ENCODE assay signal across 20 mouse cellular contexts in genomic region chr4:115086763-115087415, GRCm38 (mm10). TPM values are rescaled to one million over a fixed set of nuclear protein-coding genes. Genes with fewer than 3 reads are reported as not detected.
DNase-seq lines count a peak whose midpoint lies in the region; ATAC-seq and TF ChIP-seq lines count a peak whose summit lies in the region.
"Had no signal": no experiment of that assay in that cellular context is flagged by ENCODE, and none has a peak within 500 bp of the region (broad histone marks: within the 10 kb centered on the region; RNA-seq: fewer than 3 reads in every experiment).

No protein-coding gene starts in this region.

- no peak for TF ChIP-seq EP300 in liver, postnatal 0 days (IDR thresholded peaks at IDR 0.05; ENCODE audit: low read depth)

- peak overlapping the region; percentile 98; the same call in 1 of the 2 replicates for H3K27ac ChIP-seq in liver, embryonic 13.5 days
- H3K27ac ChIP-seq in liver, postnatal 0 days (ENCODE audit: low read depth) = no peak overlapping the region
- H3K27ac ChIP-seq in intestine, embryonic 16.5 days (ENCODE audit: low read length) = peak overlapping the region; percentile 24; the same call in 1 of the 2 replicates
- H3K27ac ChIP-seq in kidney, postnatal 0 days = peak overlapping the region; percentile 91
- no peak overlapping the region for H3K27ac ChIP-seq in hindbrain, embryonic 14.5 days
- H3K27ac ChIP-seq: embryonic facial prominence, embryonic 15.5 days; limb, embryonic 12.5 days; macrophage; midbrain, embryonic 12.5 days had no signal

- H3K36me3 ChIP-seq in liver, embryonic 13.5 days = no peaks in the 10 kb centered on the region
- no peaks in the 10 kb centered on the region for H3K36me3 ChIP-seq in liver, postnatal 0 days (replicated peaks; ENCODE audit: insufficient read depth, low read length)
- H3K36me3 ChIP-seq in intestine, embryonic 16.5 days (ENCODE audit: control insufficient read depth, insufficient read depth, low read length) = no peaks in the 10 kb centered on the region
- H3K36me3 ChIP-seq in kidney, postnatal 0 days (ENCODE audit: insufficient read depth, low read length) = no peaks in the 10 kb centered on the region
- H3K36me3 ChIP-seq in hindbrain, embryonic 14.5 days (replicated peaks; ENCODE audit: control insufficient read depth, insufficient read depth) = no peaks in the 10 kb centered on the region
- H3K36me3 ChIP-seq: embryonic facial prominence, embryonic 15.5 days; limb, embryonic 12.5 days; midbrain, embryonic 12.5 days had no signal

- 60% methylated on average over 3 of the region's 3 CpGs for WGBS in liver, embryonic 13.5 days (ENCODE audit: insufficient replicate concordance)
- 51% methylated on average over 3 of the region's 3 CpGs for WGBS in liver, postnatal 0 days (ENCODE audit: insufficient replicate concordance)
- 42% methylated on average over 3 of the region's 3 CpGs for WGBS in intestine, embryonic 16.5 days
- WGBS in kidney, postnatal 0 days = 28% methylated on average over 3 of the region's 3 CpGs
- 52% methylated on average over 3 of the region's 3 CpGs for WGBS in hindbrain, embryonic 14.5 days

- DNase-seq in liver, embryonic 13.5 days = no peak
- DNase-seq in liver, postnatal 0 days = no peak
- peak; percentile 43 for DNase-seq in kidney, postnatal 0 days (ENCODE audit: low spot score)
- peak; percentile 29 for DNase-seq in lung, postnatal 25 days (ENCODE audit: low spot score)
- DNase-seq in natural killer cell, adult 2 months (ENCODE audit: low spot score in 2 of 2) = no peak
- DNase-seq in hindbrain, embryonic 14.5 days (ENCODE audit: low spot score) = no peak
- no peak for DNase-seq in thymus, postnatal 25 days
- DNase-seq: cerebellum, adult 9-10 months; embryo, embryonic 11 days; gastrocnemius, postnatal 14 days; layer of hippocampus, adult 9-11 months; thymus, adult 2 months had no signal

- no peak overlapping the region for H3K4me2 ChIP-seq in liver, embryonic 13.5 days
- no peak overlapping the region for H3K4me2 ChIP-seq in liver, postnatal 0 days (ENCODE audit: low read depth, low read length)
- no peak overlapping the region for H3K4me2 ChIP-seq in intestine, embryonic 16.5 days (ENCODE audit: low read depth, low read length)
- H3K4me2 ChIP-seq in kidney, postnatal 0 days (ENCODE audit: low read length) = no peak overlapping the region
- H3K4me2 ChIP-seq in hindbrain, embryonic 14.5 days (replicated peaks) = no peak overlapping the region
- H3K4me2 ChIP-seq: embryonic facial prominence, embryonic 15.5 days; limb, embryonic 12.5 days; midbrain, embryonic 12.5 days had no signal

- ATAC-seq in liver, embryonic 13.5 days (ENCODE audit: low read depth) = no peak
- no peak for ATAC-seq in liver, postnatal 0 days
- ATAC-seq in intestine, embryonic 16.5 days = no peak
- no peak for ATAC-seq in kidney, postnatal 0 days (replicated peaks; ENCODE audit: low FRiP score, low read depth)
- ATAC-seq in hindbrain, embryonic 14.5 days (ENCODE audit: low FRiP score) = no peak
- ATAC-seq: inflammation-experienced regulatory T-cells, adult 6 months had no signal

- TF ChIP-seq CTCF in liver, postnatal 0 days (IDR thresholded peaks at IDR 0.05; ENCODE audit: low read depth) = no peak
- no peak for TF ChIP-seq CTCF in kidney, postnatal 0 days (IDR thresholded peaks at IDR 0.05; ENCODE audit: low read depth)

- H3K4me1 ChIP-seq in liver, embryonic 13.5 days (replicated peaks) = peaks cover 65% of the 10 kb centered on the region
- peaks cover 17% of the 10 kb centered on the region for H3K4me1 ChIP-seq in liver, postnatal 0 days (ENCODE audit: insufficient read depth)
- peaks cover 9% of the 10 kb centered on the region for H3K4me1 ChIP-seq in intestine, embryonic 16.5 days (ENCODE audit: control insufficient read depth, insufficient read depth, low read length)
- H3K4me1 ChIP-seq in kidney, postnatal 0 days (replicated peaks; ENCODE audit: insufficient read depth, low read length) = 0 out of 2 replicates have a peak, but pooled peaks cover 12% of the 10 kb centered on the region
- no peaks in the 10 kb centered on the region for H3K4me1 ChIP-seq in hindbrain, embryonic 14.5 days (replicated peaks; ENCODE audit: control insufficient read depth, insufficient read depth, low read length)
- H3K4me1 ChIP-seq: embryonic facial prominence, embryonic 15.5 days; limb, embryonic 12.5 days; midbrain, embryonic 12.5 days had no signal

- peak overlapping the region; percentile 3; the same call in 1 of the 2 replicates for H3K9ac ChIP-seq in liver, embryonic 13.5 days
- H3K9ac ChIP-seq in liver, postnatal 0 days (replicated peaks) = no peak overlapping the region
- H3K9ac ChIP-seq in intestine, embryonic 16.5 days (ENCODE audit: low read depth, low read length) = no peak overlapping the region
- H3K9ac ChIP-seq in kidney, postnatal 0 days (ENCODE audit: low read depth, low read length) = no peak overlapping the region
- H3K9ac ChIP-seq in hindbrain, embryonic 14.5 days = no peak overlapping the region
- H3K9ac ChIP-seq: embryonic facial prominence, embryonic 15.5 days; limb, embryonic 12.5 days; midbrain, embryonic 12.5 days had no signal

- H3K9me3 ChIP-seq in liver, embryonic 13.5 days (replicated peaks) = no peaks in the 10 kb centered on the region
- no peaks in the 10 kb centered on the region for H3K9me3 ChIP-seq in liver, postnatal 0 days (ENCODE audit: low read length)
- H3K9me3 ChIP-seq in intestine, embryonic 16.5 days (ENCODE audit: control insufficient read depth, low read length) = no peaks in the 10 kb centered on the region
- no peaks in the 10 kb centered on the region for H3K9me3 ChIP-seq in kidney, postnatal 0 days (replicated peaks; ENCODE audit: low read length)
- H3K9me3 ChIP-seq in hindbrain, embryonic 14.5 days (ENCODE audit: control insufficient read depth, low read length) = no peaks in the 10 kb centered on the region
- H3K9me3 ChIP-seq: embryonic facial prominence, embryonic 15.5 days; limb, embryonic 12.5 days; midbrain, embryonic 12.5 days had no signal

- no peak overlapping the region for H3K4me3 ChIP-seq in liver, embryonic 13.5 days (replicated peaks)
- H3K4me3 ChIP-seq in liver, postnatal 0 days (ENCODE audit: low read depth, low read length) = no peak overlapping the region
- no peak overlapping the region for H3K4me3 ChIP-seq in intestine, embryonic 16.5 days (ENCODE audit: low read length)
- no peak overlapping the region for H3K4me3 ChIP-seq in kidney, postnatal 0 days (replicated peaks; ENCODE audit: low read depth, low read length)
- H3K4me3 ChIP-seq in hindbrain, embryonic 14.5 days (replicated peaks; ENCODE audit: low read length) = no peak overlapping the region
- H3K4me3 ChIP-seq: embryonic facial prominence, embryonic 15.5 days; limb, embryonic 12.5 days; midbrain, embryonic 12.5 days; myocyte had no signal

- H3K27me3 ChIP-seq in liver, embryonic 13.5 days = peaks cover 5% of the 10 kb centered on the region; the same call in 1 of the 2 replicates
- no peaks in the 10 kb centered on the region for H3K27me3 ChIP-seq in liver, postnatal 0 days (ENCODE audit: insufficient read depth, low read length)
- H3K27me3 ChIP-seq in intestine, embryonic 16.5 days (replicated peaks; ENCODE audit: control insufficient read depth, insufficient read depth, low read length) = no peaks in the 10 kb centered on the region
- H3K27me3 ChIP-seq in kidney, postnatal 0 days (ENCODE audit: insufficient read depth, low read length) = no peaks in the 10 kb centered on the region
- H3K27me3 ChIP-seq in hindbrain, embryonic 14.5 days (ENCODE audit: control insufficient read depth, insufficient read depth, low read length) = peaks cover 22% of the 10 kb centered on the region; the same call in 1 of the 2 replicates

RNA-seq across cellular contexts. Expression of gene Pdzk1ip1, which starts 1.6 kb away (rescaled TPM):
- polyA plus RNA-seq in liver, embryonic 13.5 days (2015; fragmentation: Nextera tagmentation; extraction: Ambion mirVana) = 21.2 and 23.7 TPM in 2 replicates
- polyA plus RNA-seq in liver, postnatal 0 days (2015; fragmentation: Nextera tagmentation; extraction: Ambion mirVana) = 18.6 and 22.2 TPM in 2 replicates
- 256 and 335 TPM in 2 replicates for polyA plus RNA-seq in intestine, embryonic 16.5 days (2015; fragmentation: Nextera tagmentation; extraction: Ambion mirVana)
- polyA plus RNA-seq in kidney, postnatal 0 days (2015; fragmentation: Nextera tagmentation; extraction: Ambion mirVana) = 681 and 685 TPM in 2 replicates
- 3.0 and 3.7 TPM in 2 replicates for polyA plus RNA-seq in hindbrain, embryonic 14.5 days (2014; fragmentation: Nextera tagmentation; extraction: Ambion mirVana)

RNA-seq across cellular contexts. Expression of gene Tal1, which starts 30.7 kb away (rescaled TPM):
- polyA plus RNA-seq in liver, embryonic 13.5 days (2015; fragmentation: Nextera tagmentation; extraction: Ambion mirVana) = 29.3 and 31.5 TPM in 2 replicates
- 8.3 and 8.9 TPM in 2 replicates for polyA plus RNA-seq in liver, postnatal 0 days (2015; fragmentation: Nextera tagmentation; extraction: Ambion mirVana)
- polyA plus RNA-seq in intestine, embryonic 16.5 days (2015; fragmentation: Nextera tagmentation; extraction: Ambion mirVana) = 0.38 and 0.70 TPM in 2 replicates
- 1.0 and 1.1 TPM in 2 replicates for polyA plus RNA-seq in kidney, postnatal 0 days (2015; fragmentation: Nextera tagmentation; extraction: Ambion mirVana)
- polyA plus RNA-seq in hindbrain, embryonic 14.5 days (2014; fragmentation: Nextera tagmentation; extraction: Ambion mirVana) = 5.6 and 7.4 TPM in 2 replicates
- polyA plus RNA-seq: inflammation-experienced regulatory T-cells, adult 6 months; myocyte had no signal

RNA-seq across cellular contexts. Expression of gene Cyp4x1, which starts 47.2 kb away (rescaled TPM):
- polyA plus RNA-seq in liver, embryonic 13.5 days (2015; fragmentation: Nextera tagmentation; extraction: Ambion mirVana) = 0.05 and 0.06 TPM in 2 replicates
- polyA plus RNA-seq in liver, postnatal 0 days (2015; fragmentation: Nextera tagmentation; extraction: Ambion mirVana) = 0.04 and 0.06 TPM in 2 replicates
- polyA plus RNA-seq in intestine, embryonic 16.5 days (2015; fragmentation: Nextera tagmentation; extraction: Ambion mirVana) = 0.20 and 0.31 TPM in 2 replicates
- polyA plus RNA-seq in kidney, postnatal 0 days (2015; fragmentation: Nextera tagmentation; extraction: Ambion mirVana) = 0.20 and 0.21 TPM in 2 replicates
- 10.2 and 11.5 TPM in 2 replicates for polyA plus RNA-seq in hindbrain, embryonic 14.5 days (2014; fragmentation: Nextera tagmentation; extraction: Ambion mirVana)
- polyA plus RNA-seq: heart, postnatal 0 days; limb, embryonic 12.5 days; macrophage; myocyte; thymus, adult 2 months had no signal

Comparison
In these comparisons a context has a peak if more than half of its experiments do, and no peak if none do; other contexts are left out.
1. H3K27ac ChIP-seq: peak in liver, embryonic 13.5 days (single experiment), intestine, embryonic 16.5 days (single experiment) and kidney, postnatal 0 days (single experiment); none in liver, postnatal 0 days (single experiment) and hindbrain, embryonic 14.5 days (single experiment).
2. DNase-seq: peak in kidney, postnatal 0 days (single experiment) and lung, postnatal 25 days (single experiment); none in liver, embryonic 13.5 days (single experiment), liver, postnatal 0 days (single experiment), natural killer cell, adult 2 months (0 of 2), hindbrain, embryonic 14.5 days (single experiment) and thymus, postnatal 25 days (single experiment).
3. RNA of gene Pdzk1ip1, which starts 1.6 kb away (polyA plus RNA-seq): 681 to 685 TPM in kidney, postnatal 0 days and 256 to 335 TPM in intestine, embryonic 16.5 days; 21.2 to 23.7 TPM in liver, embryonic 13.5 days, 18.6 to 22.2 TPM in liver, postnatal 0 days and 3.0 to 3.7 TPM in hindbrain, embryonic 14.5 days; every median in the first group is over 10 times any median in the second.